Mouse (Mus musculus): ENCODE data around the gene Olfr224. TPM values are rescaled to one million over a fixed set of nuclear protein-coding genes. Genes with fewer than 3 reads are reported as not detected.
"Not testable (repeated sequence)": the region's sequence is repeated elsewhere in the genome, so short reads cannot be mapped to it uniquely, and the experiment has no call there.

Olfr224 gene
- polyA plus RNA-seq (2012; rRNA removed) = not detected in 2 replicates

- no peak for DNase-seq (ENCODE audit: extremely low spot score in 1 of 2, low spot score in 1 of 2)
Observed at GRCm38 (mm10) chr11:58570405-58570804, at the start of gene Olfr224. Olfr224 (minus strand) TSS chr11:58570553.

GRCm38 (mm10) chr11:58618793-58619192 lies 48.4 kb upstream of the Olfr224 start:
- peak in 1 of 2 experiments; percentile 12 for DNase-seq (ENCODE audit: extremely low spot score in 1 of 2, low spot score in 1 of 2)

- DNase-seq (ENCODE audit: extremely low spot score in 1 of 2, low spot score in 1 of 2) = no peak
Observed at GRCm38 (mm10) chr11:58618369-58618768, 48.0 kb upstream of the Olfr224 start.

- DNase-seq (ENCODE audit: extremely low spot score in 1 of 2, low spot score in 1 of 2) = no peak
Observed at GRCm38 (mm10) chr11:58615975-58616374, 45.6 kb upstream of the Olfr224 start, which contains the start of gene 2210407C18Rik. 2210407C18Rik (minus strand) TSS chr11:58616075.

- no peak for DNase-seq (ENCODE audit: extremely low spot score in 1 of 2, low spot score in 1 of 2)
Observed at GRCm38 (mm10) chr11:58614526-58614925, 44.2 kb upstream of the Olfr224 start.

- no peak for DNase-seq (ENCODE audit: extremely low spot score in 1 of 2, low spot score in 1 of 2)
Observed at GRCm38 (mm10) chr11:58613359-58613758, 43.0 kb upstream of the Olfr224 start.

GRCm38 (mm10) chr11:58607030-58607429 lies 36.7 kb upstream of the Olfr224 start:
- no peak for DNase-seq (ENCODE audit: extremely low spot score in 1 of 2, low spot score in 1 of 2)

- no peak for DNase-seq (ENCODE audit: extremely low spot score in 1 of 2, low spot score in 1 of 2)
Observed at GRCm38 (mm10) chr11:58606177-58606919, 36.0 kb upstream of the Olfr224 start.

- no peak for DNase-seq (ENCODE audit: extremely low spot score in 1 of 2, low spot score in 1 of 2)
Observed at GRCm38 (mm10) chr11:58605228-58605627, 34.9 kb upstream of the Olfr224 start.

GRCm38 (mm10) chr11:58604688-58605087 lies 34.3 kb upstream of the Olfr224 start:
- no peak for DNase-seq (ENCODE audit: extremely low spot score in 1 of 2, low spot score in 1 of 2)

GRCm38 (mm10) chr11:58602800-58603560 lies 32.6 kb upstream of the Olfr224 start:
- DNase-seq (ENCODE audit: extremely low spot score in 1 of 2, low spot score in 1 of 2) = no peak

GRCm38 (mm10) chr11:58602062-58602461 lies 31.7 kb upstream of the Olfr224 start:
- DNase-seq (ENCODE audit: extremely low spot score in 1 of 2, low spot score in 1 of 2) = no peak

GRCm38 (mm10) chr11:58597837-58598236 lies 27.5 kb upstream of the Olfr224 start:
- DNase-seq (ENCODE audit: extremely low spot score in 1 of 2, low spot score in 1 of 2) = no peak

- no peak for DNase-seq (ENCODE audit: extremely low spot score in 1 of 2, low spot score in 1 of 2)
Observed at GRCm38 (mm10) chr11:58594814-58595213, 24.5 kb upstream of the Olfr224 start, which contains the start of gene Olfr324. Olfr324 (plus strand) TSS chr11:58595114.

- DNase-seq (ENCODE audit: extremely low spot score in 1 of 2, low spot score in 1 of 2) = no peak
Observed at GRCm38 (mm10) chr11:58588620-58589250, 18.4 kb upstream of the Olfr224 start.

GRCm38 (mm10) chr11:58587898-58588348 lies 17.6 kb upstream of the Olfr224 start:
- peak in 1 of 2 experiments; percentile 45 for DNase-seq (ENCODE audit: extremely low spot score in 1 of 2, low spot score in 1 of 2)

GRCm38 (mm10) chr11:58578636-58579035 lies 8.3 kb upstream of the Olfr224 start:
- peak in 1 of 2 experiments; percentile 27 for DNase-seq (ENCODE audit: extremely low spot score in 1 of 2, low spot score in 1 of 2)

GRCm38 (mm10) chr11:58577430-58577829 lies 7.1 kb upstream of the Olfr224 start, which contains the start of gene Olfr325:
Olfr325 (plus strand) TSS chr11:58577730.
- no peak for DNase-seq (ENCODE audit: extremely low spot score in 1 of 2, low spot score in 1 of 2)

GRCm38 (mm10) chr11:58555536-58555935 lies 14.8 kb downstream of the Olfr224 start, which contains the start of gene Olfr328:
Olfr328 (minus strand) TSS chr11:58555636.
- DNase-seq (ENCODE audit: extremely low spot score in 1 of 2, low spot score in 1 of 2) = no peak

- no peak for DNase-seq (ENCODE audit: extremely low spot score in 1 of 2, low spot score in 1 of 2)
Observed at GRCm38 (mm10) chr11:58546322-58546721, 24.0 kb downstream of the Olfr224 start, which contains the start of gene Olfr329-ps. Olfr329-ps (minus strand) TSS chr11:58546422.

GRCm38 (mm10) chr11:58534736-58535135 lies 35.6 kb downstream of the Olfr224 start, which contains the start of gene Olfr330:
Olfr330 (minus strand) TSS chr11:58534836.
- DNase-seq (ENCODE audit: extremely low spot score in 1 of 2, low spot score in 1 of 2) = not testable (repeated sequence)

Measured in frontal cortex, adult 2 months (tissue).